Mouse (Mus musculus): Measurements from ENCODE around the gene Kif5a. TPM values are rescaled to one million over a fixed set of nuclear protein-coding genes. Genes with fewer than 3 reads are reported as not detected.
"Not testable (repeated sequence)": the region's sequence is repeated elsewhere in the genome, so short reads cannot be mapped to it uniquely, and the experiment has no call there.

Kif5a gene
- polyA plus RNA-seq, 1 experiment from 2014 or later: 114 TPM

DNA sequence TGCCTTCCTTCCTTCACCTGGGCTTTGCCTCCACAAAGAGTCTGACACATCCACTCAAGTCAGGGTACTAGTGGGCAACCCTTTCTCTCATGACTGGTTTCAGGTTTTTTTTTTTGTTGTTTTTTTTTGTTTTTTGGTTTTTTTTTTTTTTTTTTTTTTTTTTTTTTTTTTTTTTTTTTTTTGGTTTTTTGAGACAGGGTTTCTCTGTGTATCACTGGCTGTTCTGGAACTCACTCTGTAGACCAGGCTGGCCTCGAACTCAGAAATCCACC, 71.2 kb downstream of the Kif5a start:
- H3K27me3 ChIP-seq; H3K9ac ChIP-seq; H3K4me3 ChIP-seq; H3K9me3 ChIP-seq; H3K27ac ChIP-seq (replicated peaks); H3K4me2 ChIP-seq; ATAC-seq (ENCODE audit: low FRiP score, low read depth): not testable (repeated sequence)
- Histone ChIP-seq H3K4me1 (replicated peaks) (peaks cover 65% of the 10 kb centered on the region), H3K36me3 (peaks cover 21% of the 10 kb centered on the region)
- WGBS: 86% methylated on average over 1 of the region's 1 CpGs

DNA sequence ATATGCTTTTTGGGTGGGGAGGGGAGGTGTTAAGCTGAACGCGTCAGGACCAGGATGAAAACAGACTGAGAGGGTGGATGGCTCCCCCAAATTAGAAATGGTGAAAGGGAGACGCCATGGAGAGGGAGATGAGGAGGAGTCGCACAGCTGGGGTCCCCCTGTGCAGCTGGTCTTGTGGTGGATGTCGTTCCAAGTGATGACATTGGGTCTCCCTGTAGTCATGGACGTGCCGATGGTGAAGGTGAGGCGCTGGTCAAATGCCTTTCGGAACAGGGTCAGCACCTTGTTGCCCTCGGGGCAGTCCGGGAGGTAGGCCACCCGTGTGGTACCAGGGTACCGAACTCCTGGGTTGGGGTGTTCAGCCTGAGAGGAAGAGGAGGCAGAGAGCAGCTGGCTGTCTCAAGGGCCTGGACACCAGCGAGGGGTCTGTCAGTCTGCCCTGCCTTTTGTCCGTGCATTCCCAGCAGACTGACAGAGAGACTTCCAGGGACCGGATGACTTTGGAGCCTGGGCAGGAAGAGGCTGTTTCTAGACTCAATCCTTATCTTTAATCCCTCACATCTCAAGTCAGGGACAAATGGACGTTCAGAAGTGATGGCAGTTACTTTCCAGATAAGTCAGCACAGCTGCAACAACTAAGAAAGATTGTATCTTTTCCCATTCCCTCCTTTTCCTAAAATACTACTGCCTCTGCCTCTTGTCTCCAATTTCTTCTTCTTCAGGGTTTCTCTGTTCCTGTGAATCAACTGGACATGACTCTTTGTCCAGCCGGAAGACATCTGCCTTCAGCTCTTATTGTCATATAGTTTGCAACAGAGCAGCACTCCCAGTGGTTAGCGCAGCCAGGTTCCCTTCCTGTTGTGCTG, 71.7 kb downstream of the Kif5a start:
- Histone ChIP-seq H3K4me3 (no peak overlapping the region), H3K4me1 (replicated peaks) (peaks cover 61% of the 10 kb centered on the region), H3K36me3 (peaks cover 21% of the 10 kb centered on the region), H3K4me2 (no peak overlapping the region), H3K27me3 (no peaks in the 10 kb centered on the region), H3K9ac (no peak overlapping the region), H3K9me3 (no peaks in the 10 kb centered on the region), H3K27ac (replicated peaks) (no peak overlapping the region)
- 75% methylated on average over 19 of the region's 19 CpGs for WGBS
- no peak for ATAC-seq (ENCODE audit: low FRiP score, low read depth)

DNA sequence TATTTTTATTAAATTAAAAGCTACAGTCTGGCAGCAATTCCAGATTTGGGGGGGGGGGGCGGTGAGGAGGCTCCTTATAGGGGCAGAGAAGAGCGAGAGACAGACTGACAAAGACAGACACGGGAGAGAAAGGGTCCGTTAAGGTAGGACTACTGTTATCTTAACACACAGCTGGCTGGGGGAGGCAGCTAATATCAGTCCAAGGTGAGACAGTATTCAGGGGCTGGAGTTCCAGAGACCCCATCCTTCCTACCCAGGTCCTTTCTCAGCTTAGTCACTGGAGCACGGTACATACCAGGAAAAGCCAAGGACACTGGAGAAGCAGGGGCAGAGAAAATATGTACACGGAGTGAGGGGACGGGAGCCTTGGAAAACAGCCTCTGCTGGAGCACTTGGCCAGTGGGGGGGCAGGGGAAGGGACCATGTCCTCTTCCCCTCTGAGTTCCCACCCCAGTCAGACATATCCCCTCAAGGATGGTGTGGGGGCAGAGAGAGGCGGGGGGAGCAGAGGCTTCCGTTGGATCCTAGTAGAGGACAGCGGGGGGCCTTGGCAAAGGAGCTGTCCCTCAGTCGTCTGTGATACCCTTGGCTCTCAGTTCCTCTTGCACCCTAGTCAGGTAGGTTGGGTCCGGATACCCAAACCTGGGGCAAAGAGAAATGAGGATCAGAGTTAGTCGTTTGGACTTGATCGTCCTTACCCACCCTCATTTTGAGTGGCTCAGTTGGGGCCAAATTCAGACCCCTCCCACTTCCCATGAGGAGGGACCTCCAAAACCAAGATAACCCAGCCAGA, 72.6 kb downstream of the Kif5a start:
- no peaks in the 10 kb centered on the region for H3K27me3 ChIP-seq
- 34% methylated on average over 14 of the region's 14 CpGs for WGBS
- no peak overlapping the region; the same call in 1 of the 2 replicates for H3K27ac ChIP-seq (replicated peaks)
- ATAC-seq (ENCODE audit: low FRiP score, low read depth): no peak
- H3K36me3 ChIP-seq: peaks cover 21% of the 10 kb centered on the region
- H3K4me3 ChIP-seq: no peak overlapping the region
- H3K9ac ChIP-seq: no peak overlapping the region
- H3K9me3 ChIP-seq: no peaks in the 10 kb centered on the region
- peaks cover 55% of the 10 kb centered on the region for H3K4me1 ChIP-seq (replicated peaks)
- H3K4me2 ChIP-seq: peak overlapping the region; percentile 98

DNA sequence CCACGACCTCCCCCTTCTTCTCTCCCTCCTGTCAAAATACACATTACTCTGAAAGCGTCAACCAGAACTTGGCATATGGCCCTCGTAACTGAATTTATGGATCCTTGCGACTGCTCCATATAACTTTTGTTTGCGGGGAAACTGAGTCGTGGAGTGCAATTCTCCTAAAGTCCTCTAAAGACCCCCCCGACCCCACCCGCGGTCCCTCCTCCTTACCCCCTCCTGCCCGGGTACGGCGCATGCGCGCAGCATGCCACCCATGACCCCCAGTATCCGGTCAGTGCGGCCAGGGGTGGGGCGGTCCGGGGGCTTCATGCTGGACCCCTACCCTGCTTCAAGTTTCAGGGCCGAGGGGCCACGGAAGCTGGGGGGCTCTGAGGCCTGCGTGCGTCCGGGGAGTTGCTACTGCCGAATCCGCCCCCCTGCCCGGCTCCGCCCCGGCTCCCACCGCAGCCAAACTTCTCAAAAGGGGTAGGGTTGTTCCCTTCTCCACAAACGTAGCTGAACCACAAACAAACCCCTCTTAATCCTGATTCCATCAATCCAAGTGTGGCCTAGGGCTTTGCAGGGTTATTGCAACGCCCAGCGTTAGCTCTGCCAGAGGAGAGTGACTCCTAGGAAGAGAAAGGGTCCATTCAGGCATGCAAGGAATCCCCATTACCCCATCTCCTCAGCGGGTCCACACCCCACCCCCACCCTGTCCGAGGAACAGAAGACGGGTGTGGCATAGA, 73.3 kb downstream of the Kif5a start, which contains the start of gene Arhgef25:
TSS of gene Arhgef25 (minus strand) at position 433 of the 731 bp plus-strand sequence.
- ATAC-seq (ENCODE audit: low FRiP score, low read depth): no peak
- Histone ChIP-seq H3K4me3 (peak within 1 kb of the TSS; percentile 77), H3K9me3 (no peaks in the 10 kb centered on the region), H3K36me3 (peaks cover 21% of the 10 kb centered on the region), H3K4me2 (peak within 1 kb of the TSS; percentile 98), H3K27ac (replicated peaks) (peak within 1 kb of the TSS; percentile 77), H3K4me1 (replicated peaks) (peaks cover 53% of the 10 kb centered on the region), H3K9ac (peak within 1 kb of the TSS; percentile 84), H3K27me3 (no peaks in the 10 kb centered on the region)
- WGBS: 2% methylated on average over 35 of the region's 35 CpGs

DNA sequence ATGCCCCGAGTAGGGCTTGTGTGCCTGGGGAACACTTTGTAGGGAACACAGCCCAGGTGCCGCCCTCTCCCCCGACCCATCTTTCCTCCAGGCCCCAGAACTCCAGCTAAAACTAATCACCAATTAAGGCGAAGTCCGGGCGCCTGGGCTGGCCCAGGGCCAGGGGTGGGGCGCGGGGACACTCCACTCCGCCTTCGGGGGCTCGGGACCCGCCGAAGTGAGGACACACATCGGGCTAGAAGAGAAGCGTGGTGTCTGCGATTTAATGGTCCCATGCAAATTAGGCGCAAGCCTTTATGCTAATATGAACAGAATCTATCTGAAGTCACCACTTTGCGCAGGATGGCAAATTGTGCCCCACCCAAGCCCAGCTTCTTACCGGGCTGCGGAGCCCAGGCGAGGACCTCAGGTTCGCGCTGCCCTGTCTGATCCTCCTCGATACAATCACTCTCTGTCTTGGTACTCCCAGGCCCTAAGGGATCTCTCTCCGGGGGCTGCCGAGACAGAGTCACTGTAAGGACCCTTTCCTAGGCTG, 74.0 kb downstream of the Kif5a start:
- Histone ChIP-seq H3K4me3 (peak overlapping the region; percentile 77), H3K4me2 (peak overlapping the region; percentile 98), H3K36me3 (peaks cover 21% of the 10 kb centered on the region), H3K9me3 (no peaks in the 10 kb centered on the region), H3K27me3 (no peaks in the 10 kb centered on the region), H3K4me1 (replicated peaks) (peaks cover 48% of the 10 kb centered on the region), H3K9ac (peak overlapping the region; percentile 84), H3K27ac (replicated peaks) (peak overlapping the region; percentile 77)
- ATAC-seq (ENCODE audit: low FRiP score, low read depth): no peak; the same call in 1 of the 2 replicates
- under 1% methylated on average over 26 of the region's 26 CpGs for WGBS

DNA sequence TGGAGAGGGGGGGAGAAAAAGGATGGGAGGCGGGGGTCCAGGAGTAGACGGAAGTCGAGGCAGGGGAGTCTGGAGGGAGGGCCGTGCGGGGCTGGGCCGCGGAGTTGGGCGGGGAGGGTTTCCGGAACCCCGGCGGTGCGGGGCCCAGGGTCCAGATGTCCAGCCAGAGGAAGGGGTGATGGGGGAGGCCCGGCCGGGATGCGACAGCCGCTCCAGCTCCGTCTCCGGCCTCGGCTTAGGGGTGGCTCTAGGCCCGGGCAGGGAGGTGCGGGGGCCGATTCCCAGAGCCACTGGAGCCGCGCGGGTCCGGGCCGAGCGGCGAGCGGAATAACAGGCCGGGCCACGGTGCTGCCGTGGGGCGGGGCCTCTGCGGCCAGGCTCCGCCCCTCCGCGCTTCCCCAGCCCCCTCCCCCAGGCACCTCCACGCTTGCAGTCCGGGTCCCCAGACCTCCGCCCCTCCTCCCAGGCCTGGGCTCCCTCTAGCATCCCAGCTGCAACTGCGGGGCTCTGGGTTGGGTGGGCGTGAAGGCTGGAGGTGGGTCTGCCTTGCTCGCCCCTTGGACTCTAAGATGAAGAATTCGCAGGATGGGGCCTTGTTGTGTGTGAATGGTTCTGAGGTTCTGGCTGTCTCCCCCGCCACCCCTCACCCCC, 74.6 kb downstream of the Kif5a start:
- H3K4me3 ChIP-seq: peak overlapping the region; percentile 77
- peak; percentile 86 for ATAC-seq (ENCODE audit: low FRiP score, low read depth)
- peak overlapping the region; percentile 98 for H3K4me2 ChIP-seq
- peaks cover 52% of the 10 kb centered on the region for H3K4me1 ChIP-seq (replicated peaks)
- H3K9me3 ChIP-seq: no peaks in the 10 kb centered on the region
- WGBS: under 1% methylated on average over 34 of the region's 46 CpGs
- H3K27me3 ChIP-seq: no peaks in the 10 kb centered on the region
- H3K9ac ChIP-seq: peak overlapping the region; percentile 84
- H3K36me3 ChIP-seq: peaks cover 21% of the 10 kb centered on the region
- H3K27ac ChIP-seq (replicated peaks): peak overlapping the region; percentile 77

DNA sequence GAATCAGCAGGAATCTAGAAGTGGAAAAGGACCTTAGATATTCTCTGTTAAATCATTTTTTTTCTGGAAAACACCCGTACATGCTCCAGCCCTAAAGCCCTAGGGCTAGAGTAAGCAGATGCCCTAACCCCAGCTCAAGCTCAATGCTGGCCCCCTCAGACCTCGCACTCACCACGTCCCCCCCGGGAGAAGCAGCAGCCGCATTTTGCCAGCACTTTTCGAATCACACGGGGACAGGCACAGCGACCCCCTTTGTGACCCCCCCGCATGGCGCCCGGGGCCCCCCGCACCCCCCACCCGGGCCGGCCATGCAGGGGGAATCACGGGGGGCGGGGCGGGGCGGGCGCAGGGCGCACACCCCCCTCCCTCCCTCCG, 75.1 kb downstream of the Kif5a start:
- peak overlapping the region; percentile 77 for H3K27ac ChIP-seq (replicated peaks)
- no peaks in the 10 kb centered on the region for H3K9me3 ChIP-seq
- 2% methylated on average over 17 of the region's 21 CpGs for WGBS
- peaks cover 51% of the 10 kb centered on the region for H3K4me1 ChIP-seq (replicated peaks)
- no peaks in the 10 kb centered on the region for H3K27me3 ChIP-seq
- peak overlapping the region; percentile 98 for H3K4me2 ChIP-seq
- H3K4me3 ChIP-seq: peak overlapping the region; percentile 77
- H3K36me3 ChIP-seq: peaks cover 21% of the 10 kb centered on the region
- H3K9ac ChIP-seq: peak overlapping the region; percentile 84
- no peak for ATAC-seq (ENCODE audit: low FRiP score, low read depth)

DNA sequence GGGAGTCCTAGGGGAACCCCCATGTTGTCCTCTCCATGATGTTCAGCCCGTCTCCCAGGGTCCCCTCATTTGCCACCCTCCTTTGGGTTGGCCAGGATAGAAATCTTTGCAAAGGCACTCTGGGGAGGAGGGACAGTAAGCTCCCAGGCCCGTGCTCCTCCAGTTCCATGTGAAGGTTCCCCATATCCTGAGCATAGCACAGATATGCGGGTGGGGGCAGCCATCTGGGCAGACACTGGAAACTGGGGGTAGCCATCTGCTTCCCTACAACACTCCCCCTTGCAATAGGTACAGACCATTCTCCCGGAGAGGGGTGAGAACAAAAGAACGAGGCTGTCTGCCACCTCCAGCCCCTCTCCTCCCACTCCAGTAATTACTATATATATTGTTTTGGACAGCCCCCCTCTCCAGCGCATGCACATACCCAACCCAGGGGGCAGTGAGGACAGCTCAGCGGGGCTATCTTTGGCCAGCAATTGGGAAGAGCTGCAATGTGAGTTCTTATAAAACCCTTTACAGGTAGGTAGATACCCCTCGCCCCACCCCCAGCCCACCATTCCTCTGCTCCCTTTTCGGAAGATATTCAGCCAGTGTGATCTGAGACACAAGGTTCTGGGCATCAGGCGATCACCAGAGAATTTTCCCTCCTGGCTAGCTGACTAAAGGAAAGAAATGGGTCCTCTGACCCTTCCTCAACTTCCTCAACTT, 75.6 kb downstream of the Kif5a start:
- H3K27me3 ChIP-seq: no peaks in the 10 kb centered on the region
- ATAC-seq (ENCODE audit: low FRiP score, low read depth): no peak

DNA sequence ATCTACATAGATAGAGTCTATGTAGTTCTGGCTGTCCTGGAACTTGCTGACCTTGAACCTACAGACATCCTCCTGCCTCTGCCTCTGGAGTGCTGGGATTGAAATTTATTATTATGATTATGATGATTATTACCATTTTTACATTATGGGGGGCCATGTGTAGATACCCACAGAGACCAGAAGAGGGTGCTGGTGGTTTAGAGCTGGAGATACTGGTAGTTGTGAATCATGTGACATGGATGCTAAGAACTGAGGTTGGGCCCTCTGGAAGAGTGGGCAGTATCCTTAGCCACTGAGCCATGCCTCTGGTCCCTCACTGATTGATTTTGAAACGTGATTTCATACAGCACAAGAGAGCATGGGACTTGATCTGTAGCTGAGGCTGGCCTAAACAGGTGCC, 76.7 kb downstream of the Kif5a start:
- Histone ChIP-seq H3K9ac (no peak overlapping the region), H3K27me3 (no peaks in the 10 kb centered on the region), H3K4me2 (no peak overlapping the region), H3K36me3 (peaks cover 9% of the 10 kb centered on the region; the same call in 1 of the 2 replicates), H3K9me3 (no peaks in the 10 kb centered on the region), H3K4me3 (no peak overlapping the region), H3K4me1 (replicated peaks) (peaks cover 51% of the 10 kb centered on the region), H3K27ac (replicated peaks) (no peak overlapping the region)
- no peak for ATAC-seq (ENCODE audit: low FRiP score, low read depth)
- WGBS: 78% methylated on average over 1 of the region's 1 CpGs

More for the DNA sequence above, 75.6 kb downstream of the Kif5a start:
- H3K9ac ChIP-seq: peak overlapping the region; percentile 84
- H3K36me3 ChIP-seq: peaks cover 17% of the 10 kb centered on the region
- peak overlapping the region; percentile 77 for H3K4me3 ChIP-seq
- WGBS: 36% methylated on average over 10 of the region's 10 CpGs
- H3K9me3 ChIP-seq: no peaks in the 10 kb centered on the region
- H3K27ac ChIP-seq (replicated peaks): peak overlapping the region; percentile 77
- H3K4me1 ChIP-seq (replicated peaks): peaks cover 51% of the 10 kb centered on the region
- peak overlapping the region; percentile 98 for H3K4me2 ChIP-seq

DNA sequence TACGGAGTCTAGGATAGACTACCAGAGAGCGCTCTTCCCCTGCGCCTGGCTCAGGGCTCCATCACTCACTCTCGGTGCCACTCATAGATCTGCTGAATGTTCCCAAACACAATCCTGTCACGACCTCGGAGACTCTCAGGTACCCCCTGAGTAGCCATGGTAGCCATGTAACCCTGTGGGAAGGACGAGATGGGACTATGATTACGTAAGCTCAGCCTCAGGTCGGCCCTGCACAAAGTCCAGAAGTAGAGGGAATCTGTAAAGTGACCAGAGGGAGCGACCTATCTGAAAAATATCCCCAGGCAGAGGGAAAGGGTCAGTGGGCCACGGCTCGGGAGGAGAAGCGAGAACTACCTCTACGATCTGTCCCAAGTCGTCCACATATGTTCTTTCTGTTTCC, 77.6 kb downstream of the Kif5a start:
- H3K27ac ChIP-seq (replicated peaks): no peak overlapping the region
- H3K4me1 ChIP-seq (replicated peaks): peaks cover 44% of the 10 kb centered on the region
- peaks cover 9% of the 10 kb centered on the region for H3K27me3 ChIP-seq
- H3K4me3 ChIP-seq: no peak overlapping the region
- H3K9me3 ChIP-seq: no peaks in the 10 kb centered on the region
- 0 out of 2 replicates have a peak, but pooled peaks cover under 1% of the 10 kb centered on the region for H3K36me3 ChIP-seq
- H3K9ac ChIP-seq: no peak overlapping the region
- no peak overlapping the region for H3K4me2 ChIP-seq
- ATAC-seq (ENCODE audit: low FRiP score, low read depth): no peak
- 87% methylated on average over 15 of the region's 15 CpGs for WGBS

DNA sequence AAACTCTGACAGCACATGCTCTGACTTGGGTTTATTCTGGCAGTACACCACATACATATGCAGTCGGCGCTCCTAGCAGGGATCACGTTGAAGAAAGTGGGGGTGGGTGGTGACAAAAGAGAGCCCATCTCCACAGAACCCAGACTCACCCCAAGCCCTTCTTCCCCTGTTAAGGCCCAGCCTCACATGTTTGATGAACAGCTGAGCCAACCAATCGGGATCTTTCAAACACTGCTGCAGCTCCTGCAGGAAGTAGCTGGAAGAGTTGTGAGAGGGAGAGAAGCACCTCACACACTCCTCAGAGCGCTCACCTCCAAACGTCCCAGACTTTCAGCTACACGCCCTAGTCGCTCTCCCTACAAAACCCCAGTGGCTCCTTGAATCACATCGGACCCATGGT, 78.0 kb downstream of the Kif5a start:
- WGBS: 72% methylated on average over 9 of the region's 9 CpGs
- peaks cover 12% of the 10 kb centered on the region for H3K27me3 ChIP-seq
- no peak overlapping the region for H3K4me2 ChIP-seq
- ATAC-seq (ENCODE audit: low FRiP score, low read depth): no peak
- no peaks in the 10 kb centered on the region for H3K36me3 ChIP-seq
- peaks cover 44% of the 10 kb centered on the region for H3K4me1 ChIP-seq (replicated peaks)
- no peak overlapping the region for H3K4me3 ChIP-seq
- no peak overlapping the region for H3K27ac ChIP-seq (replicated peaks)
- H3K9me3 ChIP-seq: no peaks in the 10 kb centered on the region
- no peak overlapping the region for H3K9ac ChIP-seq

All from hindbrain, embryonic 15.5 days (tissue).